Mouse (Mus musculus): ENCODE results near the gene Bicc1.

DNA sequence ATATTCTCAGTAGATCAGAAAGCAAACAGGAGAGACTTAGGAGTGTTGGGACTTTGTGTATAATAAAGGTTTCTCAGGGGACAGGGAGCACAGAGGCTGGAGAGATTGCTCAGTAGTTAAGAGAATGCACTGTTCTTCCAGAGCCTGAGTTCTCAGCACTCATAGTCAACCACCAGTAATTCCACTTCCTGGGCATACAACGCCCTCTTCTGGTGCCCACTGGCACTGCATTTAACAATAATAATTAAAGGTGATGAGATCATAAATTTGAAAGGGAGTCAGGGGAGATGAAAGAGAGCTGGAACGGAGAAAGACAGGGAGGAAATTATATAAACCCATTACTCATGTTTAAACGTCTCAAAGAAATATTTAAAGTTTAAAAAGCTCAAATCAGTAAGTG, 35.5 kb downstream of the Bicc1 start:
- TF ChIP-seq CTCF (conservative IDR thresholded peaks at IDR 0.05; ENCODE audit: insufficient read depth, insufficient read length, low read depth, low read length) (no peak; the same call in 1 of the 2 replicates), POLR2A (IDR thresholded peaks at IDR 0.05; ENCODE audit: low read depth, low read length) (no peak)
